Mouse (Mus musculus) midbrain, postnatal 0 days (tissue): ENCODE results near the gene Phf19. TPM values are rescaled to one million over a fixed set of nuclear protein-coding genes. Genes with fewer than 3 reads are reported as not detected.

Source experiments
- ATAC-seq: fragments of 200-750 bp; cut with Nextera tagmentation; 2 replicates; pipeline ENCODE4 v1.8.0; 2017; ENCODE audit warnings: moderate number of reproducible peaks, mild to moderate bottlenecking, moderate TSS enrichment, moderate library complexity; ENCODE audit not compliant: low FRiP score
- DNase-seq: peaks from one replicate; pipeline ENCODE4 v3.0.0-alpha.2; 2015; ENCODE audit warnings: low spot score
- H3K27ac ChIP-seq: fragments of 300-500 bp; sonication (generic); 2 replicates; pipeline ENCODE4 v1.5.1; 2014; ENCODE audit warnings: low read depth, mild to moderate bottlenecking, low read length, mixed read lengths
- H3K27me3 ChIP-seq: fragments of 300-500 bp; sonication (generic); 2 replicates; pipeline ENCODE4 v1.6.1; 2014; ENCODE audit warnings: low read length, control low read depth, mixed read lengths; ENCODE audit not compliant: insufficient read depth
- H3K36me3 ChIP-seq: fragments of 300-500 bp; sonication (generic); 2 replicates; pipeline ENCODE4 v1.6.1; 2014; ENCODE audit warnings: low read length, control low read depth, mixed read lengths; ENCODE audit not compliant: insufficient read depth
- H3K4me1 ChIP-seq: fragments of 300-500 bp; sonication (generic); 2 replicates; pipeline ENCODE4 v1.6.1; 2014; ENCODE audit warnings: mild to moderate bottlenecking, control low read depth, antibody characterized with exemption, low read length, mixed read lengths; ENCODE audit not compliant: insufficient read depth
- H3K4me2 ChIP-seq: fragments of 300-500 bp; sonication (generic); 2 replicates; pipeline ENCODE4 v1.6.1; 2014; ENCODE audit warnings: low read depth, mild to moderate bottlenecking, low read length, mixed read lengths; ENCODE audit not compliant: poor library complexity, severe bottlenecking
- H3K4me3 ChIP-seq: fragments of 300-500 bp; sonication (generic); 2 replicates; pipeline ENCODE4 v1.5.1; 2014; ENCODE audit warnings: low read depth, mild to moderate bottlenecking, low read length, moderate library complexity
- H3K9ac ChIP-seq: fragments of 300-500 bp; sonication (generic); replicated peaks from 2 replicates; pipeline ENCODE4 v1.6.1; 2014; ENCODE audit warnings: mild to moderate bottlenecking, low read length, moderate library complexity, mixed read lengths; ENCODE audit not compliant: poor library complexity, severe bottlenecking
- H3K9me3 ChIP-seq: fragments of 300-500 bp; sonication (generic); 2 replicates; pipeline ENCODE4 v1.6.1; 2016; ENCODE audit warnings: low read length, control low read depth
- CTCF ChIP-seq: IDR thresholded peaks from 2 replicates; pipeline ENCODE4 v1.5.1; 2016; ENCODE audit warnings: antibody characterized with exemption, mild to moderate bottlenecking
- WGBS: fragments of 180-500 bp; shearing (Covaris S2); extraction: QIAGEN DNeasy Blood & Tissue Kit; methylation state at CpG from one replicate; pipeline ENCODE4 v1.1.7; 2014; 5-methylcytosine and 5-hydroxymethylcytosine counted together
- polyA plus RNA-seq: library from polyadenylated mRNA; unstranded; fragments of >200 nt; fragmentation: Nextera tagmentation; extraction: Ambion mirVana; gene quantifications from 2 replicates; pipeline ENCODE4 v1.2.1, GENCODE M21; 2015
- total RNA-seq: library from RNA; depleted of rRNA; stranded (reverse); fragments of >200 nt; gene quantifications from 2 replicates; pipeline ENCODE4 v1.2.3, GENCODE M21; 2014

The Phf19 gene
- total and polyA plus RNA-seq, 2 experiments from 2014 or later = 1.3 to 2.1 TPM

DNA sequence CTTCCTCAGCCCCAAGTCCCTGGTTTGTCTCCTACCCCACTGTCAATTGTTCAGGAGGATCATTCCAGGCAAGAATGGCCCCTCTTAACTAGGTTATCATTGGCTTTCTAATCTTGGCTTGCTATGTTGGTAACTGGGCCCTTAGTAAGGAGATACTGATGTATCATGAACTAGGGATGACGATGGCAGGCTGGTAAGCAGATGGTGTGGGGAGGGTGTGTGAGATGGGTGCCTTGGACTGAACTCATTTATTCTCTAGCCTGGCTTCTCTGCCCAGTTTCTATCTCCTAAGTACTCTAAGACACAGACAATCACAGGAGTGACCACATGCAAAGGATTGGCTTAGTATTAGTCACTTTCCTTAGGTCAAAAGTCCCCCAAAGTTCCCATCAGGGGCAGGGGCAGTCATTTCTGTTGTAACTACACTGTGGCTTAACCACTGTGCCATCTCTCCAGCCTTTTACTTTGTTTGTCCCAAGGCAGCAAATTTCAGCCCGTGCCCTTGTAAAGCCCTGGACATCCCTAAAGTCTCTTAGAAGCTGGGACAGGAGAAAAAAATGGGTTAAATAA, 39.8 kb upstream of the Phf19 start:
- no peak overlapping the region for H3K4me2 ChIP-seq
- 78% methylated on average over 2 of the region's 2 CpGs for WGBS
- DNase-seq = no peak
- no peak overlapping the region for H3K9ac ChIP-seq
- H3K36me3 ChIP-seq = no peaks in the 10 kb centered on the region
- ATAC-seq = no peak
- H3K4me3 ChIP-seq = no peak overlapping the region
- TF ChIP-seq CTCF = no peak
- H3K4me1 ChIP-seq = no peaks in the 10 kb centered on the region
- no peaks in the 10 kb centered on the region for H3K27me3 ChIP-seq
- no peak overlapping the region for H3K27ac ChIP-seq
- no peaks in the 10 kb centered on the region for H3K9me3 ChIP-seq

DNA sequence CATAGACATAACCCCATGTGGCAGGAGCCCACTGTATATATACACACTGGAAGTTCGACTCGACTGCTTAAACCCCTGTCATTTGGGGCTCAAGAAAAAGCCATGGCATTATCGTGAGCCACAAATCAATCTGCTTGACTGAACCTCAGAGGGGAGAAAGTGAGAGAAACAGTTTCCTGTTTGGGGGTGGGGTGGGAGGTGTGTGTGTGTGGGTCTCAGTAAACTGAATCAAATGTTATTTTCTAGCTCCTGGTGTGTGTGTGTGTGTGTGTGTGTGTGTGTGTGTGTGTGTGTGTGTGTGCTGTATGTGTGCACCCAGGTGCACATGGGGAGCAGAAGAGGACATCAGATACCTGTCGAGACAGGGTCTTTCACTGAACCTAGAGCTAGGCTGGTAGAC, 39.2 kb upstream of the Phf19 start:
- Histone ChIP-seq H3K4me2 (no peak overlapping the region), H3K27me3 (no peaks in the 10 kb centered on the region), H3K9me3 (no peaks in the 10 kb centered on the region), H3K36me3 (no peaks in the 10 kb centered on the region), H3K9ac (no peak overlapping the region), H3K4me3 (no peak overlapping the region), H3K4me1 (no peaks in the 10 kb centered on the region), H3K27ac (no peak overlapping the region)
- ATAC-seq (no peak), DNase-seq (no peak)
- no peak for TF ChIP-seq CTCF
- WGBS = 83% methylated on average over 4 of the region's 4 CpGs

DNA sequence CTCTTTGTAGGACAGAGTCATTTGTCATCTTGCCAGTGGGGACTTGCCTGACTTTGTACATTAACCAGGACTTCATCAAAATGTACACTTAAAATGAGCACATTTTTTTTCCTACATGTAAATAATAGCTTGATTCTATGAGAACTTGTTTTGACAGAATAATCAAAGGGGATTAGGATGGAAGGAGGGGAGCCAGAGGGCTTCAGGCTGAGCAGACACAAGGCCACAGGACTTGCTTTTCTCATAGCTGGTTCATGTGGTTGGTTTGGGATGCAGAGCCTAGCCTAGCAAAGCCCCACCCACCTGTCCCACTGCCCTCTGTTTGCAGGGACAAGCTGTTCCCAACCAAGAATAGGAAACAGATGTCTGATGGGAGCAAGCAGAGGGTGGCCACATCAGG, 37.6 kb upstream of the Phf19 start:
- Histone ChIP-seq H3K4me3 (no peak overlapping the region), H3K4me1 (no peaks in the 10 kb centered on the region), H3K36me3 (no peaks in the 10 kb centered on the region), H3K27me3 (no peaks in the 10 kb centered on the region), H3K9ac (no peak overlapping the region), H3K9me3 (no peaks in the 10 kb centered on the region), H3K27ac (no peak overlapping the region), H3K4me2 (no peak overlapping the region)
- no peak for TF ChIP-seq CTCF
- ATAC-seq (no peak), DNase-seq (no peak)

DNA sequence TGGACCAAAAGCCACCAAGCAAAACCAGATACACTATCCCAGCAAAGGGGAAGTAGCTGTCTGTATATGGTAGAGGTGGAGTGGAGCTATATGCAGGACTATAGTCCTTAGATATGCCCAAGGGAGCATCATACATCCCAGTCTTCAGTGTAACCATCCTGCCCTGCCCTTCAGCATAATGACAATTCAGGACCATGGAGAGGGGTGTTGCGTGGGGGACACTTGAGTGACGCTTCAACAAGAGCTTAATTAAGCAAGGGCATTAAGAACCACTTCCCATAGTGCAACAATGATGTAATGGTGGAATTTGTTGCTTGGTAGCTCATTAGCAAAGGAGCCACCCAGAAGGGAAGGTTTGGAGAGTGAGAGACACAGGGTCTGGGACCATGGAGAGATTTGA, 34.8 kb upstream of the Phf19 start:
- no peaks in the 10 kb centered on the region for H3K36me3 ChIP-seq
- H3K27me3 ChIP-seq = no peaks in the 10 kb centered on the region
- H3K4me3 ChIP-seq = no peak overlapping the region
- 42% methylated on average over 2 of the region's 2 CpGs for WGBS
- no peaks in the 10 kb centered on the region for H3K4me1 ChIP-seq
- no peaks in the 10 kb centered on the region for H3K9me3 ChIP-seq
- ATAC-seq = no peak
- H3K4me2 ChIP-seq = no peak overlapping the region
- no peak overlapping the region for H3K9ac ChIP-seq
- no peak overlapping the region for H3K27ac ChIP-seq
- DNase-seq = no peak
- no peak for TF ChIP-seq CTCF

DNA sequence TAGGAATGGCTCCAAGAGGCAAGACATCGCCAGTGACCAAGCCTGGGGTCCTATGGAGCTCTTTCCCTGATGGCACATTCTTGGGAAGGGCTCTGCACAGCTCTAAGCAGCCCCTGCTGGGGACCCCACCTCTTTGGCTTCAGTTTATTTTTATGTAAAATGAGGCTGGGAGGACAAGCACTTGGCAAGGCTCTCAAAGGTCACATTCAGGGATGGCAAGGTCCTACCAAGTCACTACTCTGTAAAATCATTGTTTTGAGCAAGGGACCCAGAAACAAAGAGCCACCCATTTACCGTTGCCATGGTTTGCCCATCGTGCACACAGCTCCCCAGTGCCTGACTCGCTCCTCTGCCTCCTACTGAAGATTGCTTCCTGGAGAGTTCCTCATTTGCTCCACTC, 32.2 kb upstream of the Phf19 start:
- Histone ChIP-seq H3K27ac (no peak overlapping the region), H3K36me3 (no peaks in the 10 kb centered on the region), H3K27me3 (no peaks in the 10 kb centered on the region), H3K4me2 (no peak overlapping the region), H3K9me3 (no peaks in the 10 kb centered on the region), H3K9ac (no peak overlapping the region), H3K4me3 (no peak overlapping the region), H3K4me1 (no peaks in the 10 kb centered on the region)
- no peak for TF ChIP-seq CTCF
- DNase-seq (no peak), ATAC-seq (no peak)
- WGBS = 56% methylated on average over 4 of the region's 4 CpGs

DNA sequence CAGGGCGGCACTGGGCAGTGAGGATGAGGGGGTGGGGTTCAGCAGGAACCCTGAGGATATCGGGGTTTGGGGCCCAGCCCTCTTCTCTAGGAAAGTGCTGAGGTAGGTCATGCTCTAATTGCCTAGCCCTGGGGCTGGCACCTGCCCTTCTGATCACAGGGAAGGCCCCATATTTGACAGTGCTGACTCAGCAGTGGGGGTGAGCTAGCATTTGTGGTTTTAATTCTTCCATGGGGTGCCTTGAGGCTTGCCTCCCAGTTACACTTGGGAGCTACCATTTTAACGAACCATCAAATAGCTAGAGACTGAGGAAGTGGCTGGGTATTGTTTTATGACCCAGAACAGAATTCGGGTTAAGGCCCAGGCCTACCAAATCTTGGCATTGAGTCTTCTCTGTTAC, 31.8 kb upstream of the Phf19 start:
- H3K27me3 ChIP-seq = no peaks in the 10 kb centered on the region
- no peak overlapping the region for H3K4me2 ChIP-seq
- no peak overlapping the region for H3K27ac ChIP-seq
- no peaks in the 10 kb centered on the region for H3K36me3 ChIP-seq
- ATAC-seq (no peak), DNase-seq (no peak)
- WGBS = 79% methylated on average over 4 of the region's 4 CpGs
- TF ChIP-seq CTCF = no peak
- no peaks in the 10 kb centered on the region for H3K9me3 ChIP-seq
- H3K9ac ChIP-seq = no peak overlapping the region
- H3K4me1 ChIP-seq = no peaks in the 10 kb centered on the region
- H3K4me3 ChIP-seq = no peak overlapping the region
